Mouse (Mus musculus) embryonic stem cell, embryonic (primary cell): ENCODE results near the gene Nr4a1.

Source experiments
- CTCF ChIA-PET, 4 experiments: fragments of 300-600 bp in 2 of 4; fragments of 350-600 bp in 2 of 4; sonication (Branson Sonifier 250); formaldehyde crosslinking; loops; one replicate each; lab custom pipeline; 2022; ENCODE audit warnings: inconsistent platforms in 2 of 4; lab: Charles Lee
- POLR2A ChIA-PET, 4 experiments: fragments of 300-600 bp in 2 of 4; fragments of 350-600 bp in 2 of 4; sonication (Branson Sonifier 250); formaldehyde crosslinking; loops; one replicate each; lab custom pipeline; 2022; ENCODE audit warnings: antibody characterized with exemption in 4 of 4, inconsistent platforms in 1 of 4; lab: Charles Lee

Nr4a1 gene

GRCm38 (mm10) chr15:101228866-101229590 is 25.0 kb upstream of the Nr4a1 start:
- ChIA-PET POLR2A (interaction anchor here in 3 of 4 experiments (0.5 to 12.1 kb wide), 27 partner anchors 8 to 981 kb away, joined by 3 to 241 read pairs (median 4); partner anchors contain the start of gene Atg101 (in 2 of the 3)), CTCF (interaction anchor here in 3 of 4 experiments (1.1 to 6.0 kb wide), 13 partner anchors 8 to 428 kb away, joined by 3 to 70 read pairs (median 5); no protein-coding TSS in a partner anchor)

DNA sequence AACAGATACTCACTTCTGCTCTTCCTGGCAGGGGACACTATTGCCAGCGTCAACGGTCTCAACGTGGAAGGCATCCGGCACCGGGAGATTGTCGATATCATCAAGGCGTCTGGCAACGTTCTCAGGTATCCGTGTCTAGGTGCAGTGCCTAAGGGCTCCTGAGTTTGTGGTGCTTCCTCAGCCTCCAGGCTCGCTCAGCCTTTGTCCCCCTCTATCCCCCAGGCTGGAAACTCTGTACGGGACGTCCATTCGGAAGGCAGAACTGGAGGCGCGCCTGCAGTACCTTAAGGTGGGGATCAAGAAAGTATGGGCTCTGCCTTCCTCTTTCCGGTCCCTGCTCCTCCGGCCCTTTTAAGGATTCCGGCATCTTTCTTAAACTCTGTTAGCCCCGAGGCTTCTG is 23.6 kb upstream of the Nr4a1 start:
- ChIA-PET CTCF (interaction anchor here (0.5 to 2.5 kb wide), 35 partner anchors 9 to 1286 kb away, joined by 3 to 42 read pairs (median 4); partner anchors contain the start of genes 6030408B16Rik (in 1 of the 4) and Scn8a (in 1 of the 4)), POLR2A (interaction anchor here in 3 of 4 experiments (0.6 to 12.8 kb wide), 28 partner anchors 7 to 182 kb away, joined by 3 to 241 read pairs (median 5); partner anchors contain the start of genes Atg101 (in 2 of the 3), Grasp (in 2 of the 3) and Nr4a1 (in 1 of the 3))

DNA sequence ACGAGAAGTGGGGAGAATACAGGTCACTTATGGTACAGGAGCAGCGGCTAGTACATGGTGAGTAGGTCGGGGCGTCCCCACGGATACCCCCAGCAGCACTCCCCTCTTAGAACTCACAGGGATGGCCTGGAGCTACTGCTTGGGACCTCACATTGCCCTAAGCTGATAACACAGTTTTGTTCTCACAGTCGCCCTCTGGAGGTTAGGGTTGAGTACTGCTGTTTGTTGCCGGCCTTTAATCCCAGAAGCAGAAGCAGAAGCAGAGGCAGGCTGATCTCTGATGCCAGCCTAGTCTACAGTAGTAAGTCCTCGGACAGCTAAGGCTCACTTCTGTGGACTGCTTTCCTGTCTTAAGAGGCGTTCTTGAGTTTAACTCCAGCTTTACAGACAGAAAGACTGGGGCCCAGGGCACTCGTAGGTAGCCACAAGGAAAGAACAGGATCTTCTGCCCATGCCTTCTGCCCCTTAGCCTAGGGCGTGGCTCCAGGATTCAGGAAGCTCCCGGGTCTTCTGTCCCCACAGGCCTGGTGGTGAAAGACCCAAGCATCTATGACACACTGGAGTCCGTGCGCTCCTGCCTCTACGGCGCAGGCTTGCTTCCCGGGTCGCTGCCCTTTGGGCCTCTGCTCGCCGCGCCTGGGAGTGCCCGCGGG is 22.9 kb upstream of the Nr4a1 start:
- CTCF ChIA-PET: interaction anchor here (0.5 to 2.5 kb wide), 47 partner anchors 8 to 1285 kb away, joined by 3 to 42 read pairs (median 4); partner anchors contain the start of genes 6030408B16Rik (in 1 of the 4), Atg101 (in 1 of the 4) and Scn8a (in 1 of the 4)
- POLR2A ChIA-PET: interaction anchor here (0.5 to 12.8 kb wide), 41 partner anchors 8 to 1774 kb away, joined by 3 to 241 read pairs (median 5); partner anchors contain the start of genes Atg101 (in 2 of the 4), Grasp (in 2 of the 4) and Nr4a1 (in 1 of the 4)

GRCm38 (mm10) chr15:101231648-101232180 is 22.4 kb upstream of the Nr4a1 start:
- ChIA-PET CTCF (interaction anchor here (0.6 to 2.5 kb wide), 41 partner anchors 7 to 557 kb away, joined by 3 to 42 read pairs (median 5); partner anchors contain the start of genes 6030408B16Rik (in 1 of the 4), Atg101 (in 1 of the 4) and Scn8a (in 1 of the 4)), POLR2A (interaction anchor here (0.5 to 12.8 kb wide), 40 partner anchors 8 to 1774 kb away, joined by 3 to 241 read pairs (median 5); partner anchors contain the start of genes Atg101 (in 2 of the 4), Grasp (in 2 of the 4) and Nr4a1 (in 1 of the 4))

DNA sequence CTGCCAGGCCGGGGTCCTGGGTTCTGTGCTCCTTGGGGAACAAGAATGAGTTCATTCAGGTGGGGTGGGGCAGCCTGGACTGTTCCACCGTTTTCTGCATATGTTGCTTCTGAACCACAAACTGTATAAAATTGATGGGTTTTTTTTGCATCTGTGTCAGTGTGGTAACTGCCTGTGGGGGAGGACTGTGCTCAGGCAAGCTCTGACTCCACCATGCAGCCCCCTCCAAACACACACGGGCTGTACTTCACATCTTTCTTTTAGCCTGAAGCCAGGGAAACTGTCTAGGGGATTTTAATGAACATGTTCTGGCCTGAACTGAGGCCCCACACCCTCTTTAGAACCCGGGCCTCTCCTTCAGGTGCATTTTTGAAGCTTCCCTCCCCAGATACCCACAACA is 21.5 kb upstream of the Nr4a1 start:
- CTCF ChIA-PET: interaction anchor here (0.6 to 2.5 kb wide), 16 partner anchors 8 to 544 kb away, joined by 3 to 42 read pairs (median 4); partner anchors contain the start of gene Atg101 (in 2 of the 4)
- POLR2A ChIA-PET: interaction anchor here (0.5 to 12.8 kb wide), 21 partner anchors 8 to 140 kb away, joined by 3 to 241 read pairs (median 5); partner anchors contain the start of genes Grasp (in 3 of the 4) and Atg101 (in 1 of the 4)

- ChIA-PET POLR2A (interaction anchor here in 3 of 4 experiments (0.6 to 12.8 kb wide), 22 partner anchors 8 to 444 kb away, joined by 3 to 241 read pairs (median 5); partner anchors contain the start of gene Grasp (in 3 of the 3)), CTCF (interaction anchor here in 3 of 4 experiments (0.6 to 6.5 kb wide), 15 partner anchors 7 to 969 kb away, joined by 3 to 70 read pairs (median 4); partner anchors contain the start of genes Atg101 (in 2 of the 3) and Grasp (in 1 of the 3))
Measured at GRCm38 (mm10) chr15:101233183-101233582, 20.9 kb upstream of the Nr4a1 start.

GRCm38 (mm10) chr15:101233641-101234275 is 20.3 kb upstream of the Nr4a1 start:
- CTCF ChIA-PET: interaction anchor here in 3 of 4 experiments (0.6 to 6.5 kb wide), 15 partner anchors 8 to 969 kb away, joined by 3 to 70 read pairs (median 6); partner anchors contain the start of genes Atg101 (in 1 of the 3), Grasp (in 1 of the 3) and Nr4a1 (in 1 of the 3)
- POLR2A ChIA-PET: interaction anchor here in 3 of 4 experiments (0.6 to 12.8 kb wide), 40 partner anchors 8 to 1380 kb away, joined by 3 to 241 read pairs (median 4); partner anchors contain the start of genes Grasp (in 3 of the 3) and Acvr1b (in 1 of the 3)

- ChIA-PET CTCF (interaction anchor here (0.6 to 6.5 kb wide), 28 partner anchors 9 to 1980 kb away, joined by 3 to 70 read pairs (median 4); partner anchors contain the start of genes Grasp (in 2 of the 4) and Nr4a1 (in 1 of the 4)), POLR2A (interaction anchor here (0.5 to 12.8 kb wide), 61 partner anchors 7 to 1942 kb away, joined by 3 to 241 read pairs (median 4); partner anchors contain the start of genes Grasp (in 2 of the 4), Acvr1b (in 1 of the 4), Atp5g2 (in 1 of the 4) and Nr4a1 (in 1 of the 4))
Measured at GRCm38 (mm10) chr15:101234611-101235341, 19.3 kb upstream of the Nr4a1 start.

- ChIA-PET POLR2A (interaction anchor here (0.5 to 12.8 kb wide), 51 partner anchors 10 to 1942 kb away, joined by 3 to 241 read pairs (median 4); partner anchors contain the start of genes Grasp (in 2 of the 4), Atp5g2 (in 1 of the 4) and Nr4a1 (in 1 of the 4)), CTCF (interaction anchor here (0.6 to 6.5 kb wide), 26 partner anchors 9 to 1980 kb away, joined by 3 to 70 read pairs (median 4); partner anchors contain the start of genes Grasp (in 2 of the 4) and Nr4a1 (in 1 of the 4))
Measured at GRCm38 (mm10) chr15:101235342-101235698, 18.7 kb upstream of the Nr4a1 start.

GRCm38 (mm10) chr15:101235728-101236327 is 18.2 kb upstream of the Nr4a1 start:
- ChIA-PET POLR2A (interaction anchor here (0.6 to 12.8 kb wide), 45 partner anchors 10 to 1941 kb away, joined by 3 to 241 read pairs (median 4); partner anchors contain the start of genes Grasp (in 2 of the 4), Atp5g2 (in 1 of the 4) and Nr4a1 (in 1 of the 4)), CTCF (interaction anchor here (0.6 to 6.5 kb wide), 27 partner anchors 10 to 1138 kb away, joined by 3 to 70 read pairs (median 4); partner anchors contain the start of genes Grasp (in 2 of the 4) and Nr4a1 (in 1 of the 4))

- CTCF ChIA-PET: interaction anchor here (0.6 to 6.5 kb wide), 21 partner anchors 8 to 776 kb away, joined by 3 to 140 read pairs (median 5); partner anchors contain the start of genes Grasp (in 2 of the 4) and Nr4a1 (in 1 of the 4)
- POLR2A ChIA-PET: interaction anchor here (0.6 to 12.8 kb wide), 14 partner anchors 8 to 621 kb away, joined by 3 to 241 read pairs (median 5); partner anchors contain the start of genes Grasp (in 3 of the 4) and Dazap2 (in 1 of the 4)
Measured at GRCm38 (mm10) chr15:101236878-101237277, 17.2 kb upstream of the Nr4a1 start.

- ChIA-PET CTCF (interaction anchor here (0.5 to 6.5 kb wide), 29 partner anchors 8 to 745 kb away, joined by 3 to 140 read pairs (median 5); partner anchors contain the start of genes Atg101 (in 1 of the 4) and Grasp (in 1 of the 4)), POLR2A (interaction anchor here (0.6 to 12.8 kb wide), 20 partner anchors 7 to 258 kb away, joined by 3 to 241 read pairs (median 4); partner anchors contain the start of gene Grasp (in 3 of the 4))
Measured at GRCm38 (mm10) chr15:101238885-101239511, 15.1 kb upstream of the Nr4a1 start.

DNA sequence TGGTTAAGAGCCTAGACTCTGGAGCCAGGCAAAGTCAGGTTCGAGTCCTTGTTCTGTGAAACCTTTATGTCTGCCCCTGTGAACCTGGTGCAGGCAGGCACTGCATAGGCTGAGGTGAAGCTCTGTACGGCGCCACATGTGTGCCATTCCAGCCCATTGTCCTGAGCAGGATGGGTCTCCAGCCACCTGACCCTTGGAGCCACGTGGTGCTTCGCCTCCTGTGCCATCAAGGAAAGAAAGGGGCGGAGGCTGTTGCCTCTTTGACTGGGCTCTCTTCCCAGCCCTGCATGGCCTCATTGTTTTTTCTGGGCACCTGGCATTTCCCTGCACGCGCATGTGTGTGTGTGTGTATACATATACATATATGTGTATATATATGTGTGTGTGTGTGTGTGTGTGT is 14.2 kb upstream of the Nr4a1 start:
- ChIA-PET POLR2A (interaction anchor here in 3 of 4 experiments (0.6 to 12.8 kb wide), 14 partner anchors 8 to 76 kb away, joined by 3 to 241 read pairs (median 10); partner anchors contain the start of gene Grasp (in 2 of the 3)), CTCF (interaction anchor here (0.5 to 6.5 kb wide), 20 partner anchors 8 to 494 kb away, joined by 3 to 140 read pairs (median 8); partner anchors contain the start of gene Grasp (in 1 of the 4))

GRCm38 (mm10) chr15:101240799-101241204 is 13.3 kb upstream of the Nr4a1 start:
- POLR2A ChIA-PET: interaction anchor here (0.5 to 12.8 kb wide), 54 partner anchors 8 to 1008 kb away, joined by 3 to 241 read pairs (median 4); partner anchors contain the start of genes Grasp (in 3 of the 4), Atg101 (in 2 of the 4) and Acvr1b (in 1 of the 4)
- CTCF ChIA-PET: interaction anchor here (0.5 to 6.3 kb wide), 129 partner anchors 9 to 1269 kb away, joined by 3 to 140 read pairs (median 4); partner anchors contain the start of genes Atg101 (in 3 of the 4), Grasp (in 3 of the 4) and 6030408B16Rik (in 1 of the 4)
